Mouse (Mus musculus): ENCODE results near the gene Tiam1.

Tiam1 gene

DNA sequence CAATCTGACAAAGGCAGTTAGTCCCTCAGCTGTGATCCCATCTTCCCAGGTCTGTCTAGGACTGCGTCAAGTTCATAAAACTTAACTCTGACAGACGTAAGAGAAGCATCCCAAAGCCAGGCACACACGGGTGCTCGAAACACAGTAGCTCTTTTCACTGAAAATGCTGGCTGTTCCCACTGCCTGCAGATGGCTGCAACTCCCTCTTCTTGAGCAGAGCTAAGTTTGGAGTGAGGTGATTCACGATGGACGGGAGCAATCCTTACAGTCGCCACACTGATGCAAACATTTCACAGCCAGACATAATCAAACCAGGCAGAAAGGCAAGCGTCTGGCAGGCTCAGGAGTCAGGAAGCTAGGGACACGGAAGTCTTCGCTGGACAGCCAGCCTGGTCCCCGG lies 91.2 kb downstream of the Tiam1 start:
- peak in 1 of 2 experiments; percentile 40 for DNase-seq (ENCODE audit: low spot score in 2 of 2)

DNA sequence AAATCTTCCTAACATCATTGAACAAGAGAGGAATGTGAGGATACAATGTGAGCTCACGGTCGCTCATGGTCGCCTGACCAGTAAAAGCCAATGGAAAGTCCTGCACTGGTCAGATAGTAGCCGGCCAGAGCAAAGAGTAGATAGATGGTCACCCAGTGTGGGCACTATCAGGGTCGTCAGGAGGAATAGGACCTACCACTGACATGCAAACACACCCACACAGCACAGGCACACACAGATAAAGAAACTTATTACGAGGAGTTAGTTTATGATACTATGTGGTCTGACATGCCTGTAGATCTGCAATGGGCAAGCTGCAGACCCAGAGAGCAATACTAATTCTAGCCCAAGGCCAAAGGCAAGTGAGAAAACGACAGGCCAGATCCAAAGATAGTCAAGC lies 92.5 kb downstream of the Tiam1 start:
- no peak for DNase-seq (ENCODE audit: low spot score in 2 of 2)

DNA sequence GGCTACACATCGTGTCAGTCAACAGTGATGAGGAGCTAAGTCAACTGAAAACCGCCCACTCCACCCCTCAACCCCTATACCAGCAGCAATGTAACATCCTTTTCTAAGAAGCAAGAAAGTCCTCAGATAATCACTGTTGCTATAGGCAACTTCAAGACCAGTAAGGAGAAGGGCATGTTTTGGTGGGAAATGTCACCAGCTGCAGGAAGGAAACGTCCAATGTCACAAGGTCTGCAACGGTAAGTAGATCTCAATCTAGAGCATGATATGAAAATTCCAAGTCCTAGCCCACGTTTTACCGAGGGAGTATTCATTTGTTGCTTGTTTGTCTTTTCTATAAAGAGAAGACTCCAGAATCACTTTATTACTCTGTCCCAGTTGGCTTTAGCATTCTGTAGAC lies 95.7 kb downstream of the Tiam1 start:
- no peak for DNase-seq (ENCODE audit: low spot score in 2 of 2)

DNA sequence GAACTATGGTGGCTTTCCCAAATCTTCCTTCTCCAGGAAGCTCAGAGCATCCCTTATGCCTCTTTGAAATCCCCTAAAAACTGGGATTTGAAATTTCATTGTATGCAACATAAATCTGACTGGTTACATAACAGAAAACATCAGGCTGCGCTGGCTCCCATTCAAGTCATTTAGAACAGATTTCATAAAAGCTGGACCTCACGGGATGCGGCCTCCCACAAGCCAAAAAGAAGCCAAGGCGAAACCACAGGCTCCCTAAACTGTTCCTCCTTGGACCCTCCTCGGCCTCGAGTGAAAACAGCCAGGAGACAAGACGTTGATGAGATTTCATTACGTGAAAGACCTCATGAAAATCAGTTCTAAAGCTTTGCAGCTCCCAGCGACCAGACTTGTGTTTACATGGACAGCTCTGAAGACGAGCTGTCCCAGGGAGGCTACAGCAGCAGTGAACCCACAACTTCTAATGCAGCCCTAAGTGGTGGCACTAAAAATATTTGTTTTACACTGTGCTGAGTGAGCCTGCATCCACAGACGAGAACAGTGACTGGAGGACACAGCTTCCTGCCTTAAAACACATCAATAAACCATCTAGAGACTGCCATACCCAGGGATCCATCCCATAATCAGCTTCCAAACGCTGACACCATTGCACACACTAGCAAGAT lies 96.9 kb downstream of the Tiam1 start:
- DNase-seq (ENCODE audit: low spot score in 2 of 2), result no peak

DNA sequence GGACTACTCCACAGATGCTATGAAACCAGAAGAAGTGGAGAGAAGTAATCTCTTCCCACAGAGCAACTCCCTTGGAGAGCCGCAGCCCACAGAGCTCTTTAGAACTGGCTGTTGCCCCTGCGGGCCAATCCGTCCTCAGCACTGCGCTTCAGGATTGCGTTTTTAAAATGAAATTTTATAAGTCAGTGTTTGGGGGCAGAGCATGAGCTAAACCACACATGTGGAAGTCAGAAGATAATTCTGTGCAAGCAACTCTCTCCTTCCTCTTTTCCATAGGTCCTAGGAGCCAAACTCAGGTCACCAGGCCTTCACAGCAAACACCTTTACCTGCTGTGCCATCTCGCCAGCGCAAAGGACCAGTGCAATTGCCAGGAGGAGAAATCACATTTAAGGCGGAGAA lies 98.0 kb downstream of the Tiam1 start:
- DNase-seq (ENCODE audit: low spot score in 2 of 2), result no peak

DNA sequence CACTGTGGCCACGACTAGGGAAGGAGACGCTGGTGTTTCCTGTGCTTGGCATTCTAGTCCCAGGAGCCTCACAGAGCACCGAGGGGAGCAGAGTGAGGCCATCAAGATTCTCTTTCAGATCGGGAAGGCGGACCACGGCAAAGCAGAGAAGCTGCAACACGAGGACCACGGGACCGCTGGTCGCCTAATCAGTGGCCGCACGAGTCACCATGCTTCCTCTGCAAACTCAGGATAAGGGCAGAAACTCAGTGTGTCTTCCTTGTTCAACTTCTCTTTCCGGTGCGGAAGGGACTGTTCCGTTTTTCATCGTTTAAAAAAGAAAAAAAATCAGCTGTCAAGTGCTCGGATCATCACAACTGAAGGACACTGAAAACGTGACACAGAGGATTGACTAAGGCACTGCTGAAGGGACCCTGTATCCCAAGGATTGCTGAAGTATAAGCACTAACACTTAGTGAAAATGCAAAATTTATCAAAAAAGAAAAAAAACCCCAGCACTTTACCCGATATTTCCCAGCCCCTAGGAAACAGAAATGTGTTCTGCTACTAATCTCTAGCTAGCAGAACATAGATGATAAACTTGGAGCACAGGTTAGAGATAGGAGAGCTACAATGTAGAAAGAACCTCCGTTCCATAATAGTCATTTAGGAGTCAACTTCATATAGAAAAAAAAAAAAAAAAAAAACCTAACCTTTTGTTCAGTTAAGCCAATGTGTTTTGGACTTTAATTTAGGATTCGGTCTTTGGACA lies 99.4 kb downstream of the Tiam1 start:
- no peak for DNase-seq (ENCODE audit: low spot score in 2 of 2)

DNA sequence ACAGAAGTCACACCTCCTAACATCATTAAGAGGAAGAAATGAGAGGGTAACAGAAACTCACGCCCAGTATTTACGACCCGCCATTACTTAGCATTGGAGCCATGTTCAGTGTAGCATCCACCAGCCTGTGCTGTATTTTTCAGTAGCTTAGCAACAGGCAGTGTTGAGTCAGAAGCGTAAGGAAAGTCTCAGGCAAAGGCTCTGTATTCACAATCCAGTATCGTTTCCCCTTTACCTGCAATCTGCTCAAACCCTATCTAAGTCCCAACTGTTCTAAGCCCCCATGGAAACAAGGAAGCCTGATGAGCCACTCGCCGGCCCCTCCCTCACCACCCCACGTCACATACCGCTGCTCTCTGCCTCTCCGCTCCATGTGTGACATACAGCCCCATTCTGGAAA lies 100.7 kb downstream of the Tiam1 start:
- no peak for DNase-seq (ENCODE audit: low spot score in 2 of 2)

DNA sequence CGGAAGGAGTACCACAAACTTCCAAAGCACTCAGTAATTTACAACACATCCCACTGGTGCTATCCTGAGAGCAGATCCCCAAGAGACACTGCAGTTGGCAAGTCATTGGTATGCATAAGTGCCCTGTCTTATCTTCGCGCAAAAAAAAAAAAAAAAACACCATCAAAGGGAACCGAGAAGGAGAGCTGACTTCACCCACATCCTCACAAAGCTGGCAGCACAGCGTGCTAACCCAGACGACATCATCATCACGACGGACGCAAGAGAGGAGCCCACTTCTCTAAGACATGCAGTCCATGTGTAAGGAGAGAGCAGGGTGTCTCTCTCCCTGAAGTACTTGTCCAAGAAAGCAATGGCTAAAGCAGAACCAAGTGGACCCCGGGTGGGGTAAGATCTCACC lies 101.2 kb downstream of the Tiam1 start:
- no peak for DNase-seq (ENCODE audit: low spot score in 2 of 2)

DNA sequence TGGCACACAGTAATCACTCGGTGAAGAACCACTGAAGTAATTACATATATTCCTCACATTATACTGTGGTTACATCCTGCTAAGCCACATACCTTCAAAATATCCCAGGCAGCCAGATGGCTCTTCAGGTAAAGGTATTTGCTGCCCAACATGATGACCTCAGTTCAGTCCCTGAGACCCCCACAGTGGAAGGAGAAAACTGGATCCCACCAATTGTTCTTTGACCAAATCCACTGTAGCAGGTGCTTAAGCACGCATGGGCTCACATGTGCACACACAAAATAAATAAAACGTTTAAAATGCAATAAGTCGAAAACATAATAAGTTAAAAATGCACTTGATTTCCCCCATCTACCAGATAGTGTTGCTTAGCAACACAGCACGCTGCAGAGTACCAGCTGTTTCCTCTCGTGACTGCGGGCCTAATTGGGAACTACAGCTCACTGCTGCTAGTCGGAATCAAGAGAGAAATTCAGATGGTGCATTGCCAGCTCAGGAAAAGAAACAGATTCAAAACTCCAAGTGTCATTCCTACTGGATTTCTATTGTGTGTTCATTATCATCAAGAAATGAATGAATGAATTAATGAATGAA lies 102.7 kb downstream of the Tiam1 start:
- peak; percentile 61 to 68 for DNase-seq (ENCODE audit: low spot score in 2 of 2)

DNA sequence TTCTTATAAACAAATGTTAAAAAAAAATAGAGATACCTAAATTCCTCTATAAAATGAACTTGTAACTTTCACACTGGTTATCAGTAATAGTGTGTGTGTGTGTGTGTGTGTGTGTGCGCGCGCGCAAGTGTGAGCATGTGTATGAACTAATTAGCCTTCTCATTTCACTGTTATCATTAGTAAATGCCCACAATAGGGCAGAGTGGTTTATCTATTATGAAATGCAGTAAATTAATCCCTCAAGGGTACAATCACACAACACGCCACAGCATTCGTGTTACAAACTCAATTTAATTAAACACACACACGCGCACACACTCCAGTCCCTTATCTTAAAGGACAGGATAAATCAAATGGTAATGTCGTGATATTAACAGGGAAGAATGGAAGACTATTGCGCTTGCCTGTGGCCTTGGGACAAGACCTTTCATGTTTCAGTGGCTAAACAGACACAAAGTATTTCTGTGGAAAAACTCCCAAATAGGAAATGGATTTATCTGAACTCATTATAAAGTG lies 107.9 kb downstream of the Tiam1 start:
- DNase-seq (ENCODE audit: low spot score in 2 of 2), result no peak

DNA sequence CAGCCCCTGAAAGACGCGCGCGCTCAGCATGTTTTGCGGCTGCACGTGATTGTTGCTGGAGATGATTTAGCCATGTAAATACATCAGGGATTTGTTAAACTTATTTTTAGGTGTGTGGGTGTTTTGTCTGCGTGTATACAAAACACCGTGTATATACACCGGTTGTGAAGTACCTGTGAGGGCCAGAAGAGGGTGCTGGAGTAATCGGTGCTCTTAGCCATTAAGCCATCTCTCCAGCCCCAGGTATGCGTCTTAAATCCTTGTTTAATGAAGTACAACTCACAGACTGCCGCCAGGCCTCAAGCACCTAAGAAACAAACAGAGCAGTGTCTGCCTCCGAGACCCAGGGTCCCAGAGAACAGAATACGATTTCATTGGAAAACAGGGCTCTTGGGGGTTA lies 113.2 kb downstream of the Tiam1 start:
- no peak for DNase-seq (ENCODE audit: low spot score in 2 of 2)

DNA sequence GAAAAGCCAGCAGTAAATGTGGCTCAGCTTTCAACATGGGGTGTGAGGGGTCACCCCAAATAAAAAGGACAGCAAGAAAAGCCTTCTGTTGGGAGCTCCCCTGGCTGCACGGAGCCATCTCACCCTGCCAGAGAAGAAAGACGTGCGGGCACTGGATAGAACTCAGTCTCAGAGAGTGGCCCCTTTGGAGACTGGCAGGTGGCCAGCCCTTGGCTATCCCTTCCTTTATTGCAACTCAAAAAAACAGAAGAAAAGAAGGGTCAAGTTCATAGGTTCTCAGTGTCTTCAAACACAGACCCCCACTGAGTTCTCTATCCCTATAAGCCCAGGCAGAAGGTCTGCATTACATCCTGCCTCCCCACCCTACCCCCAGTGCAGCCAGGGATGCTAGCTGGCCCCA lies 115.7 kb downstream of the Tiam1 start:
- DNase-seq (ENCODE audit: low spot score in 2 of 2), result no peak

DNA sequence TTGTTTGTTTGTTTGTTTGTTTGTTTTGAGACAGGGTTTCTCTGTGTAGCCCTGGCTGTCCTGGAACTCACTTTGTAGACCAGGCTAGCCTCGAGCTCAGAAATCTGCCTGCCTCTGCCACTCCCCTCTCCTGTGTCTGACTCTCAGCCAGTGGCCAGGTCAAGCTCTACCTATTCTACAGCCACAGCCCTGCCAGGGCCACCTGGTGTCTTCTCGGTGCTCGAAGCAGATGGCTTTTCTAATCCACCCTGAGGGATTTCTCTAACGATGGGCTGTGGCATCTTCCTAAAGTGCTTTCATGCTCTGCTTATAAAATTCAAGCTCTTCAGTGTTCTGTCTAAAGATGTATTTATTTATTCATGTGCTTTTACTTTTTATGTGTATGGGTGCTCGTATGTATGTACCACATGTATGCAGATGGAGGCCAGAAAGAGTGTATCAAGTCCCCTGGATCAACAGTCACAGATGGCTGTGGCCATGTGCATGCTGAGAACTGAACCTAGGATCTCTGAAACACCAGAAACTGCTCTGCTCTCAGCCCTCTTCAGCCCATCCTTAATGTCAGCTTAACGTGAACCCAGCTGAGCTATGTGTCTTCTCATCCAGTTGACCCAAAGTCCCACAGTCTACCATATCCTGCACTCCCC lies 117.9 kb downstream of the Tiam1 start:
- DNase-seq (ENCODE audit: low spot score in 2 of 2), result no peak

DNA sequence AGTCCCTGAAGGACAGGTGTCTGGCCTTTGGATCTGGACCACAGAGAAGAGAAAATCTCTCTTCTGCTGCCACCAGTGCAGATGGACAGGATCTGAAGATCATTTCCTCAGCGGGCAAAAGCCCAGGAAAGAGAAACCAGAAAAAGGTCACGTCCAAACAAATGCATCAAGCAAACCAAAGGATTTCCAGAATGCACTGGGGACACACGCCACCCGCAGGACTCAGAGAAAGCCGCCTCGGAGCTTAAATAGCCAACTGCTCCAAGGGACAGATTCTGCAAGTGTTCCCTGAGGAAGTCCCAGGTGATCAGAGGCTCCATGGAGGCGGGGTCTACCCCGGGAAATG lies 119.9 kb downstream of the Tiam1 start:
- no peak for DNase-seq (ENCODE audit: low spot score in 2 of 2)

DNA sequence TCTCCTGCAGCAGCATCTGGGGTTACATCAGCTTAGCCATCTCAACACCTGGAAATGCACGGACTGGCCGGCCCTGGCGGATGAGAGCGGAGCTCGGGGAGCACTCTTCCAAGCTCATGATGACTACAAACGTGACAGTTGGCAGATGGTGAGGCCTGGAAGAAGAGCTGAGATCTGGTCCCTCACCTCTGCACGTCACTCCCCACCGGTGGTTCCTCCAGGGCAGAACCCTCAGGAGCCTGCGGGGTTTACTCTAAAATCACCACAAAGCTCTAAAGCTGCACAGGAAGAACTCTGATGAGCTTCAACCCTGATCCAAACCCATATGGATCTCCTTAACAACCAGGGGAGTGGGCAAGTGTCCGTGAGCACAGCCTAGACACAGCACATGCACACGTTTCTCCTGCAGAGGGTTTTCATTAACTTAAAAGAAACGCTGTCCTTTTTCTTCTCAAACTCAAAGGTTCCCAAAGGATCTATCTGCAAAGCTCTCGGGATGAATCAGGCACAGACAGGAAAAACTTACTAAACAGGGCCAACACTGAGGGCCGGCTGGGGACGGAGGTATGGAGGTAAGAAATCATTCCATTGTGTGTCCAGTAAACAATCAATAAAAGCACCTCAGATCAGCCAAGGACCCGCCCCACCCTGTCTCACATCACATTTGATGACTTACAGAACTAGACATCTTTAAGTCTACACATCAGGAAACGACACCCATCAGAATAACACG lies 120.5 kb downstream of the Tiam1 start:
- DNase-seq (ENCODE audit: low spot score in 2 of 2), result no peak

DNA sequence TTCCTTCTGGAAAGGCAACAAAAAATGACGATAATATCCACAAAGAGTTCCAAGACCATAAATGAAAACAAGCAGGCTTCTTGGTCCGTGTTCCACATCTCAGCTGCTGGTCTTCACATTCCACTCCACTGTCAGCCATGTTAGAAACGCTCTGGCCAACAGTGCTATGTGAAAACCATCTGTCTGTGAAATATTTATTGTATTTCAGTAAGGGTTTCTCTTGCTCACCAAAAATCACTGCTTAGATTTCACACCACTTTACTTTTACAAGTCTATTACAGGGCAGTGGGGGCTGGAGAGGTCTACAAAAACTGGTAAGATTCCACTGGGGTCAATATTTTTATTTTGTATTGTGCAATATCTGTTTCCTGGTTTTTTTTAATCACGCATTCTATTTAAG lies 127.5 kb downstream of the Tiam1 start:
- DNase-seq (ENCODE audit: low spot score in 2 of 2), result no peak

DNA sequence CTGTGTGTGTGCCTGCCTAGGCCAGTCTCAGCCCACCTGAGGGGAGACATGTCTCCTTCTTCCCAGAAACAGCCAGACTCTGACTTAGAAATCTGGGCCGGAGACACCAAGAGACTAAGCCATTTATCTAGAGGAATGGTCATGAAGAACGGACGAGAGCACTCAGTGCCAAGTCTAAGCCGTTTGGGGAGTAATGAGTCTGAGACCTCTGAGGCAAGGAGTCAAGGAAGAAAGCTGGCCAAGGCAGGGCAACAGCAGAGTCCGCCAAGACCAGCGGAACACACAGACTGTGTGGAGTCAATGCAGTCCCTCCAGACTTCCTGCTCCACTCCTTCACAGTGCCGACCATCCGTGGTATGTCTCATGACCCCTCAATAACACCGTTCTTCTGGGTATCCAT lies 129.0 kb downstream of the Tiam1 start:
- no peak for DNase-seq (ENCODE audit: low spot score in 2 of 2)

DNA sequence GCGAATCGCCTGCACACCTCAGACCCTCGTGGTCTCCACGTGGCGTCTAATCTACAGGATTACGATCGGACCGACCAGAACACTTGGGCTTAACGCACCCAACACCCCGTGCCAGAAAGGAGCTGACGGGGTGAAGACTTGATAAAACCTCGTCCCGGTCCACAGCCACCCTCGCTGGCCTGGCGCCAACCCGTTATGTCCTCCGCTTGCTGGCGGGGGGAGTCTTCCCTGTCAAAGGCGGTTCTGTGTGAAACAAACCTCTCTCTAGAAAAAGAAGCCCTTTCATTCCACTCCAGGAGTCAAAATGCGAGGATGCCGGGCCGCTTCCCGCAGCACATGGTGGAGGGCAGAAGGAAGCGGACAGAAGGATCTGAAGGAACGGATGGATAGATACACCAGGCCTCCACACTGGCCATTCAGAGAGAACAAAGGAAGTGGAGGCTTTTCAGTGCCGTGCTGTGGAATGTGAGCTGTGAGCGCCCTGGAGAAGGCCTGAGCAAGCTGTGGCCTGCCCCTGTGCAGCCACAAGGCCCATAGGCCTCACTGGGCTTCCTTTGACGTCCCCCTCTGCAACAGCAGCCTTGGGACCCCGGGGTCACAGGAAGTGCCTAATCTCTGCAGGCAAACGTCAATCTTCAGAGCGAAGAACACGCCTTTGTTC lies 131.9 kb downstream of the Tiam1 start:
- no peak for DNase-seq (ENCODE audit: low spot score in 2 of 2)

DNA sequence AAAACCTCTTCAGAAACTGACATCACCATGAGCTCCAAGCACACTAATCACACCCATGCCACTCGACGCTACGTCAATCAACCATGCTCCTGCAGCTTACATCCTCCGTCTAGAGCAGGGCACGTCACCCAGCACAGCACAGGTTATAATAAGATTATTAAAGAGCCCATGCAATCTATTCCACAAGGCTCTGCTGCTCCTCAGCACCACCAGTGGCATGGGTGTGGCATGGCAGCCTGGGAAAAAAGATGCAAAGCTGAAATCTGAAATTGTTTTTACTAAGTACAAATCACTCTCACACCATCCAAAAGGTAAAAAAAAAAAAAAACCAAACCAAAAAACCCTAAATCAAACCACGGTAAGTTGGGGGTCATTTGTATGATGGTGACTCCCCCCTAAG lies 135.1 kb downstream of the Tiam1 start:
- DNase-seq (ENCODE audit: low spot score in 2 of 2), result no peak

DNA sequence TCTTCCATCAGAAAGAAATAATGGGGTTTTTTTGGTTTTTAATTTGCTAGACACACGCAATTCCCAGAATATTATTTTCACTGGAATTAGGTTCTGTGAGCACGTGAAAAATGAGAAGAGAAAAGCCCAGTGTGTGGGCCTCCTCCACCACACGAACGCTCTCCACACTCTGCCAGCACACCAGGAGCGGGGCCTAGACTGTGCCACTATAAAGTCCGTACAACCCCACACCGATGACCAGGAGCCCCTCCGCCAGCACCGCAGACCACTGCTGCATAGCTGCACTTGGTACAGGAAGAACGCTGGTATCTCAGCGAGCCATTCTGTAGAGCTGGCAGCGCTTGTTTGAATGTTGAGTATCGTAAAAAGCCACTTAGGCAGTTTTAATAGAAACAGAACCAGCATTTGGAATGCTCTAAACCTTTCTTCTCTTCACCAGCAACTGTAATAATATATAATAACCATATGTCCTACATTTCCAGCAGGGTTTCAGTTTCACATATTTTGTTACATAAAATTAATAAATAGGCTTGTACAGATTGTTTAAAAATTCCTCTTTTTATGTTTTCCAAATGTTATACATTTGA lies 136.1 kb downstream of the Tiam1 start:
- no peak for DNase-seq (ENCODE audit: low spot score in 2 of 2)

DNA sequence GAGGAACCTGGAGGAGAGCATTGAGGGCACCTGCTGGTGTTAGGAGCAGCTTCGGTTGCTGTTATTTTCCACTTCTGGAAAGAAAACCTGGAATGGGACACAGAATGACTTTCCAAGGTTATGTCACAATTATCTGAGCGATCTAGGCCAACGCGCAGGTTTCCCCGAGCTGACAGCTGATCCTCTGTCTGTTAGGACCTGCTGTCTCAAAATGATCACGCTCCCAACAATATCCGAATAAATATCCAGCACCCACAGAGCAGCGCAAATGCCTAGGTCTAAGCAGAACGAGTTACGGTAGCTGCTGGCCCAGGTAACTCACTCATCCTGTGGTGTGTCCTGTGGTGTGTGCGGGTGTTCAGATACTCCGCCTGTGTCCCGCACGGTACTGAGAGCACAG lies 140.0 kb downstream of the Tiam1 start:
- DNase-seq (ENCODE audit: low spot score in 2 of 2), result no peak

All from right cerebral cortex, postnatal 36 days (tissue).